Mouse (Mus musculus) liver, embryonic 15.5 days (tissue): Measurements from ENCODE around the gene Arhgap40. TPM values are rescaled to one million over a fixed set of nuclear protein-coding genes. Genes with fewer than 3 reads are reported as not detected.

Experiments used
- ATAC-seq: fragments of 200-750 bp; cut with Nextera tagmentation; 2 replicates; pipeline ENCODE4 v1.8.0; 2017; ENCODE audit warnings: moderate number of reproducible peaks, mild to moderate bottlenecking, moderate library complexity; ENCODE audit not compliant: insufficient read depth
- H3K27ac ChIP-seq: fragments of 300-500 bp; sonication (generic); replicated peaks from 2 replicates; pipeline ENCODE4 v1.5.1; 2015; ENCODE audit warnings: mild to moderate bottlenecking, inconsistent platforms
- H3K27me3 ChIP-seq: fragments of 300-500 bp; sonication (generic); 2 replicates; pipeline ENCODE4 v1.6.1; 2015; ENCODE audit warnings: mild to moderate bottlenecking, inconsistent platforms
- H3K36me3 ChIP-seq: fragments of 300-500 bp; sonication (generic); replicated peaks from 2 replicates; pipeline ENCODE4 v1.6.1; 2015; ENCODE audit warnings: moderate library complexity, mild to moderate bottlenecking, inconsistent platforms
- H3K4me1 ChIP-seq: fragments of 300-500 bp; sonication (generic); replicated peaks from 2 replicates; pipeline ENCODE4 v1.6.1; 2015; ENCODE audit warnings: inconsistent platforms
- H3K4me2 ChIP-seq: fragments of 300-500 bp; sonication (generic); 2 replicates; pipeline ENCODE4 v1.6.1; 2015; ENCODE audit warnings: moderate library complexity, mild to moderate bottlenecking, inconsistent platforms
- H3K4me3 ChIP-seq: fragments of 300-500 bp; sonication (generic); replicated peaks from 2 replicates; pipeline ENCODE4 v1.5.1; 2015; ENCODE audit warnings: mild to moderate bottlenecking, inconsistent platforms
- H3K9ac ChIP-seq: fragments of 300-500 bp; sonication (generic); 2 replicates; pipeline ENCODE4 v1.6.1; 2015; ENCODE audit warnings: moderate library complexity, mild to moderate bottlenecking, inconsistent platforms
- H3K9me3 ChIP-seq: fragments of 300-500 bp; sonication (generic); replicated peaks from 2 replicates; pipeline ENCODE4 v1.6.1; 2016; ENCODE audit warnings: inconsistent platforms
- WGBS: fragments of 180-500 bp; shearing (Covaris S2); methylation state at CpG from one replicate; pipeline ENCODE4 v1.1.7; 2015; ENCODE audit warnings: mixed read lengths; ENCODE audit not compliant: insufficient replicate concordance; 5-methylcytosine and 5-hydroxymethylcytosine counted together
- polyA plus RNA-seq: library from polyadenylated mRNA; unstranded; fragments of >200 nt; fragmentation: Nextera tagmentation; extraction: Ambion mirVana; gene quantifications from 2 replicates; pipeline ENCODE4 v1.2.1, GENCODE M21; 2015

Arhgap40 gene
- polyA plus RNA-seq, 1 experiment from 2014 or later = 0.09 TPM

DNA sequence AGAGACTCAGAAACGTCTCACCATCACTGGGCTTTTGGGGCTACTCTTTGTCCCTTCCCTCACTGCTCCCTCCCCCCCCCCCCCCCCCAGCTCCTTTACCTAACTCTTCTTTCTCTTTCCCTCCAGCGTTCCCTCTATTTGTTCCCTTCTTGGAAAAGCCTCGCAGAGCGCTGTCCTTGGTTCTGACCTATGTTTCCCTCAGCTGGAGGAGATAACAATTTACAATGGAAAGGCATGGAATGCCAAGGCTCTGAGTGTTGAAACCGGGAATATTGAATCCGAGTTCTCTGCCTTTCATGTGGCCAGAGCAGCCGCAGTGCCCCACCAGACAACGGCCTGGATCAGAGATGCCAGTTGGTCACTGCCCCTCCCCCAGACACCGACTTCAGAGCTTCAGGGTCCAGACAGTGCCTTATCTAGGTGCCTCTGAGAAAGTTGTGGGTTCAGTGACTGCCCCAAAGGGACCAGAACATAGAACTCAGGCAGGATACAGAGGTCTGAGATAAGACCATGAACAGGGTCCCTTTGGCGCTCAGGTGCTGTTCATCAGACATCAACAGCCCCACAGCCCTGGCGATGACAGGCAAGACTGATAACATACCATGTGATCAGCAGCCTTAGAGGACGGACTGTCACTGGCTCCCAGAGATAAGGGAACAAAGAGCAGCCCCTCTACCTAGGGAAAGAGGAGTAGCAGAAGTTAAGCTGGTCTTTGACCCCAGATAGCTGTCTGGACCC, 72.2 kb downstream of the Arhgap40 start:
- no peaks in the 10 kb centered on the region for H3K9me3 ChIP-seq
- peak; percentile 68 for ATAC-seq
- H3K9ac ChIP-seq = no peak overlapping the region
- H3K4me2 ChIP-seq = no peak overlapping the region
- no peaks in the 10 kb centered on the region for H3K36me3 ChIP-seq
- no peak overlapping the region for H3K27ac ChIP-seq
- H3K27me3 ChIP-seq = peaks cover 10% of the 10 kb centered on the region; the same call in 1 of the 2 replicates
- WGBS = 3% methylated on average over 12 of the region's 12 CpGs
- H3K4me1 ChIP-seq = peaks cover 7% of the 10 kb centered on the region
- H3K4me3 ChIP-seq = no peak overlapping the region

- H3K4me1 ChIP-seq = peaks cover 7% of the 10 kb centered on the region
- 40% methylated on average over 8 of the region's 8 CpGs for WGBS
- no peak overlapping the region for H3K9ac ChIP-seq
- ATAC-seq = no peak
- H3K9me3 ChIP-seq = no peaks in the 10 kb centered on the region
- H3K27ac ChIP-seq = no peak overlapping the region
- no peak overlapping the region for H3K4me2 ChIP-seq
- H3K4me3 ChIP-seq = no peak overlapping the region
- no peaks in the 10 kb centered on the region for H3K36me3 ChIP-seq
- H3K27me3 ChIP-seq = 0 out of 2 replicates have a peak, but pooled peaks cover 6% of the 10 kb centered on the region
These were observed 76.1 kb downstream of the Arhgap40 start for GRCm38 (mm10) chr2:158588524-158589271.

- H3K27me3 ChIP-seq = peaks cover 11% of the 10 kb centered on the region
- WGBS = 26% methylated on average over 3 of the region's 3 CpGs
- no peak overlapping the region for H3K27ac ChIP-seq
- H3K36me3 ChIP-seq = no peaks in the 10 kb centered on the region
- no peaks in the 10 kb centered on the region for H3K4me1 ChIP-seq
- no peak for ATAC-seq
- no peaks in the 10 kb centered on the region for H3K9me3 ChIP-seq
- H3K4me3 ChIP-seq = no peak overlapping the region
- no peak overlapping the region for H3K9ac ChIP-seq
- H3K4me2 ChIP-seq = no peak overlapping the region
These were observed 77.9 kb downstream of the Arhgap40 start for GRCm38 (mm10) chr2:158590495-158590894.

GRCm38 (mm10) chr2:158591286-158591685, 78.7 kb downstream of the Arhgap40 start:
- no peak for ATAC-seq
- H3K27me3 ChIP-seq = peaks cover 19% of the 10 kb centered on the region
- H3K27ac ChIP-seq = no peak overlapping the region
- H3K36me3 ChIP-seq = no peaks in the 10 kb centered on the region
- H3K4me2 ChIP-seq = no peak overlapping the region
- no peak overlapping the region for H3K4me3 ChIP-seq
- H3K9ac ChIP-seq = no peak overlapping the region
- H3K4me1 ChIP-seq = no peaks in the 10 kb centered on the region
- 33% methylated on average over 5 of the region's 5 CpGs for WGBS
- H3K9me3 ChIP-seq = no peaks in the 10 kb centered on the region

- H3K4me3 ChIP-seq = no peak overlapping the region
- H3K4me2 ChIP-seq = no peak overlapping the region
- H3K27ac ChIP-seq = no peak overlapping the region
- H3K9me3 ChIP-seq = no peaks in the 10 kb centered on the region
- 42% methylated on average over 4 of the region's 4 CpGs for WGBS
- ATAC-seq = no peak
- H3K36me3 ChIP-seq = no peaks in the 10 kb centered on the region
- H3K27me3 ChIP-seq = peaks cover 29% of the 10 kb centered on the region
- H3K4me1 ChIP-seq = no peaks in the 10 kb centered on the region
- no peak overlapping the region for H3K9ac ChIP-seq
These were observed 80.8 kb downstream of the Arhgap40 start for GRCm38 (mm10) chr2:158593371-158593770.

- H3K9me3 ChIP-seq = no peaks in the 10 kb centered on the region
- no peak for ATAC-seq
- 4% methylated on average over 12 of the region's 12 CpGs for WGBS
- H3K27ac ChIP-seq = no peak overlapping the region
- peaks cover 45% of the 10 kb centered on the region for H3K27me3 ChIP-seq
- H3K4me3 ChIP-seq = no peak overlapping the region
- H3K36me3 ChIP-seq = no peaks in the 10 kb centered on the region
- H3K4me1 ChIP-seq = no peaks in the 10 kb centered on the region
- H3K4me2 ChIP-seq = no peak overlapping the region
- H3K9ac ChIP-seq = no peak overlapping the region
These were observed 82.5 kb downstream of the Arhgap40 start for GRCm38 (mm10) chr2:158595103-158595502.

DNA sequence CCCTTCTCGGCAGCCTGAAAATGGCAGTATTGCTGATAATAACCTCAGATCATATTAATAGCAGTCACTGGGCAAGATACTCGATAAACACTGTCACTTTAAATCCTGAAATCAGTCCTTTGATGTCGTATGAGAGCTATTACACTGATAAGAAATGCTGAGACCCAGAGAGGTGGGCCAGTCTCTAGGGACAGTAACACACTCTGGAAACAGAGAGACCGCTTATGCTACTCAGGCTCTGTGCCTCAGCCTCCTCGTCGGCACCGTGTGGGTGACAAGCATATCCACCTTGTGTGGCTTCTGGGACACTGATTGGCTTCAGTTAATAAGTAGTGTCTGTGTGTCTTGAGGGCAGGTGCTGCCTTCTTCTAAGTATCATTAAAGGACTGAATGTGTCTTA, 83.0 kb downstream of the Arhgap40 start:
- no peak overlapping the region for H3K4me2 ChIP-seq
- no peaks in the 10 kb centered on the region for H3K36me3 ChIP-seq
- 39% methylated on average over 7 of the region's 7 CpGs for WGBS
- H3K27me3 ChIP-seq = peaks cover 49% of the 10 kb centered on the region
- no peak overlapping the region for H3K27ac ChIP-seq
- H3K9ac ChIP-seq = no peak overlapping the region
- no peaks in the 10 kb centered on the region for H3K4me1 ChIP-seq
- no peak overlapping the region for H3K4me3 ChIP-seq
- H3K9me3 ChIP-seq = no peaks in the 10 kb centered on the region
- no peak for ATAC-seq

GRCm38 (mm10) chr2:158596803-158597202, 84.2 kb downstream of the Arhgap40 start:
- Histone ChIP-seq H3K4me2 (no peak overlapping the region), H3K9ac (no peak overlapping the region), H3K4me1 (no peaks in the 10 kb centered on the region), H3K27me3 (peaks cover 58% of the 10 kb centered on the region), H3K36me3 (no peaks in the 10 kb centered on the region), H3K9me3 (no peaks in the 10 kb centered on the region), H3K4me3 (no peak overlapping the region), H3K27ac (no peak overlapping the region)
- no peak for ATAC-seq
- WGBS = 25% methylated on average over 1 of the region's 1 CpGs

Other genes with a start within 250 kb of the Arhgap40 start
- 50.6 and 56.8 TPM in 2 replicates for gene Lbp, start 206.3 kb upstream of the Arhgap40 start, polyA plus RNA-seq
- 1.5 and 2.3 TPM in 2 replicates for gene Snhg11, start 137.2 kb upstream of the Arhgap40 start, polyA plus RNA-seq
- 5.0 and 5.2 TPM in 2 replicates for gene Ralgapb, start 102.9 kb upstream of the Arhgap40 start, polyA plus RNA-seq
- not detected in 2 replicates for gene Adig, start 10.2 kb upstream of the Arhgap40 start, polyA plus RNA-seq
- not detected in 2 replicates for gene Slc32a1, start 98.0 kb downstream of the Arhgap40 start, polyA plus RNA-seq
- 5.1 and 5.3 TPM in 2 replicates for gene Actr5, start 112.1 kb downstream of the Arhgap40 start, polyA plus RNA-seq
- gene Ppp1r16b, start 152.6 kb downstream of the Arhgap40 start, polyA plus RNA-seq = 1.2 and 1.6 TPM in 2 replicates